Mouse (Mus musculus) thymus, adult 2 months (tissue): ENCODE data around the gene Shisa8. TPM values are rescaled to one million over a fixed set of nuclear protein-coding genes. Genes with fewer than 3 reads are reported as not detected.

ENCODE experiments used
- DNase-seq: peaks from one replicate; pipeline ENCODE4 v3.0.0; 2021
- H3K27ac ChIP-seq: fragments of 200-500 bp; 2 replicates; pipeline ENCODE4 v1.5.1; 2012; ENCODE audit warnings: low read length, control low read depth; ENCODE audit not compliant: control insufficient read depth, insufficient read depth
- H3K27me3 ChIP-seq: fragments of 200-500 bp; 2 replicates; pipeline ENCODE4 v1.6.1; 2012; ENCODE audit warnings: mild to moderate bottlenecking, low read length, moderate library complexity, mixed read lengths; ENCODE audit not compliant: control insufficient read depth, insufficient read depth
- H3K36me3 ChIP-seq: fragments of 200-500 bp; 2 replicates; pipeline ENCODE4 v1.6.1; 2012; ENCODE audit warnings: mild to moderate bottlenecking, low read length, moderate library complexity; ENCODE audit not compliant: control insufficient read depth, insufficient read depth
- H3K4me1 ChIP-seq: fragments of 200-500 bp; replicated peaks from 2 replicates; pipeline ENCODE4 v1.6.1; 2012; ENCODE audit warnings: low read length; ENCODE audit not compliant: control insufficient read depth, insufficient read depth
- H3K4me3 ChIP-seq: fragments of 200-500 bp; 2 replicates; pipeline ENCODE4 v1.5.1; 2012; ENCODE audit warnings: mild to moderate bottlenecking, low read length, control low read depth, moderate library complexity; ENCODE audit not compliant: control insufficient read depth, insufficient read depth
- CTCF ChIP-seq: fragments of 200-500 bp; IDR thresholded peaks from 2 replicates; pipeline ENCODE4 v1.5.1; 2012; ENCODE audit warnings: mild to moderate bottlenecking, control low read depth, low read length, moderate library complexity, borderline replicate concordance; ENCODE audit not compliant: control insufficient read depth, poor library complexity, insufficient read depth; ENCODE audit errors: extremely low read depth
- POLR2A ChIP-seq: fragments of 200-500 bp; IDR thresholded peaks from 2 replicates; pipeline ENCODE4 v1.6.1; 2012; ENCODE audit warnings: mild to moderate bottlenecking, low read length, control low read depth, moderate library complexity; ENCODE audit not compliant: control insufficient read depth, poor library complexity, insufficient read depth; ENCODE audit errors: extremely low read depth
- WGBS: fragments of 180-500 bp; shearing (Covaris S2); methylation state at CpG from one replicate; pipeline ENCODE4 v1.1.7; 2018; 5-methylcytosine and 5-hydroxymethylcytosine counted together
- polyA plus RNA-seq: library from polyadenylated mRNA; depleted of rRNA; stranded (reverse); fragments of >200 nt; gene quantifications from 2 replicates; pipeline ENCODE4 v1.2.3, GENCODE M21; 2012

Gene Shisa8
- polyA plus RNA-seq, 1 experiment, result 0.93 TPM

DNA sequence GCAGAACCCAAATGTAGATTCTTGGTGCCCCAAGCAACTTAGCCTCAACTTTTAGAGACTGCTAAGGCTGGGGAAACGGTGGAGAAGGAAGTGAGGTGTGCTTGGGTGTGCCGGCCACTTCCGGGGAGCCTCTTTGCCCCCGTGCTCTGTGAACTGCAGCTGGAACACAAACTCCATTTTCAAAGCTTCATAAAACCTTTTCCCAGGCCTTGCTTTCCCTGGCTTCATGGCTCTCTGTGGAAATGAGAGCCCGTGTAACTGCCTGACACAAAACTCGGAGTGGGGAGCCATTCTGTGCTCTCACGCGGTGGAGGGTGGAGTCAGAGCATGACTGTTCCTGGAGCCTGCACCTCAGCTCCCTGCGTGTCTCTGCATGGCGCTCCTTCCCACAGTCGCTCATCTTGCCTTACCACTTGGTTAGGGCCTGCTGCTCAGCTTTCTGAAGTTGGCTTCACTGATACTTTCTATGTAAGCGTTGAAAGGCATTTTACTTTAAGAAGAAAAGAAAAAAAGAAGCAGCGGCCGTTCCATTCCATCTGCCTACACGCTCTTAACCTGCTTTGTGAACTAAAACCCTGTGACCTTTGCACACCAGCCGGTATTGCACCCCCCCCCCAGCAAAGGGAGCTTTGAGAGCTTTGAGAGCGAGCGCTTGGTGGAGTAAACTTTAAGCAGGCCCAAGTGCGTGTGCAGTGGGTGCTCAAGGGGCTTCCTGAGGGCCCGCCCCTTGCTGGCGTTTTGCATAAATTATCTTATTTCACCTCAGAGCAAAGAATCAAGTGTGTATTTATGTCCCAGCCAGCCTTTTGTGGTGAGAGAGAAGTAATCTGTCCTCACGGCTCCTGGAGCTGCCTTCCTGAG lies 46.1 kb downstream of the Shisa8 start:
- H3K4me3 ChIP-seq, result peak overlapping the region; percentile 67
- H3K27me3 ChIP-seq, result no peaks in the 10 kb centered on the region
- WGBS, result 11% methylated on average over 22 of the region's 22 CpGs
- TF ChIP-seq POLR2A (peak; percentile 51; the same call in 1 of the 2 replicates), CTCF (no peak)
- peaks cover 51% of the 10 kb centered on the region for H3K4me1 ChIP-seq
- peak; percentile 70 for DNase-seq
- peak overlapping the region; percentile 100 for H3K27ac ChIP-seq
- H3K36me3 ChIP-seq, result 0 out of 2 replicates have a peak, but pooled peaks cover 7% of the 10 kb centered on the region

DNA sequence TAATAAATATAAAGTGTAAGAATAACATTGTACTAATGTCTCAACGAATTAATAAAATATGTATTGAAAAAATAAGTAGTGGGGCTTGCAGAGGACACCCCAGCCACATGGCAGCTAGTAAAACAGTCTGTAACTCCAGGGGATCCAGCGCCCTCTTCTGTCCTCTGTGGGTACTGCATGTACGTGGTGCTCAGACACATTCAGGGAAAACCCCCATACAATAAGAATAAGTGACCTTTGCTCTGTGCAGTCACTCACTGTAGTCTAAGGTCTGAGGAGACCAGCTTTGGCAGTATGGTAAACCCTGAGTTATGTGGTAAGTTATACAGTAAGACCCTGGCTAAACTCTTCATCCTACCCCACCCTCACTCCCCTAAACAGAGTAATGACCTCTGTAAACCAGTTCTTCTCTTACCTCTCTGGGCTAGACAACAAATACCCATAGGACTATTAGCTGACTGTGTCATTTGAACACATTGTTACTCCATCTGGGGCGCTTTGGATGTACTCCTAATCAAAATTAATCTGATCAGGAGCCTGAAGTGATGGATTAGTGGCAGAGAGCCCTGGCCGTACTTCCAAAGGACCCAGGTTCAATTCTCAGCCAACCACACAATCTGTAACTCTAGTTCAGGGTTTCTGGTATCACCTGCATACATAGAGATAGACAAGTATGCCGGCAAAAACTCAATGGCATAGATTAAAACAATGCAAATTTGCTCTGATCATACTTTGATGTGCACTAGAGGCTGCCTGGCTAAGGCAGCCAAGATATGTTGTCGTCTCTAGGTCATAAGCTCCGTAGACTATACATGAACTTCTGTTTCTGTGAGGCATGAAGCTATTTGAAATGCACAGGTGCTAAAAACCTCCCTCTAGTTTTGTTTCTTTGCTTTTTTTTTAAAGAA lies 47.0 kb downstream of the Shisa8 start:
- Histone ChIP-seq H3K27me3 (no peaks in the 10 kb centered on the region), H3K4me1 (peaks cover 59% of the 10 kb centered on the region), H3K4me3 (no peak overlapping the region), H3K36me3 (0 out of 2 replicates have a peak, but pooled peaks cover 7% of the 10 kb centered on the region), H3K27ac (peak overlapping the region; percentile 100)
- 24% methylated on average over 8 of the region's 8 CpGs for WGBS
- no peak for TF ChIP-seq POLR2A
- TF ChIP-seq CTCF, result no peak
- DNase-seq, result peak; percentile 90

DNA sequence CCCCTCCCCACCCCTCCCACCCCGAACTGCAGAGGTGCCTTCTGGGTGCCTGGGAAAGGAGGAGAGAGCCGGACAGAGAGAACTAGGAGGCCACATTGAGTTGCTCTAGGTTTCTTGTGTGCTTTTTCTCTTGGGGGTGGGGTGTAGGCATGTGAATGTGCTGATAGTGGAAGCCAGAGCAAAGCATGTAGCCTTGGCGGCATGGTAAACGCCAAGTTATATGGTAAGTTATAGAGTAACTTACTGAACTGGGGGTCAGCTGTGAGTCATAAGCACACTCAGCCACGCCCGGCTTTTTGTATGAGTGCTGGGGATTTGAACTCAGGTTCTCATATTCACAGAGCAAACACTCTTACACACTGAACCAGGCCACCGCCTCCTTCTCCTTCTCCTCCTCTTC lies 48.1 kb downstream of the Shisa8 start:
- H3K4me1 ChIP-seq, result peaks cover 69% of the 10 kb centered on the region
- no peaks in the 10 kb centered on the region for H3K27me3 ChIP-seq
- H3K4me3 ChIP-seq, result no peak overlapping the region
- peak overlapping the region; percentile 89; the same call in 1 of the 2 replicates for H3K27ac ChIP-seq
- WGBS, result 75% methylated on average over 7 of the region's 7 CpGs
- no peaks in the 10 kb centered on the region for H3K36me3 ChIP-seq
- TF ChIP-seq CTCF, result no peak
- no peak for TF ChIP-seq POLR2A
- DNase-seq, result no peak

DNA sequence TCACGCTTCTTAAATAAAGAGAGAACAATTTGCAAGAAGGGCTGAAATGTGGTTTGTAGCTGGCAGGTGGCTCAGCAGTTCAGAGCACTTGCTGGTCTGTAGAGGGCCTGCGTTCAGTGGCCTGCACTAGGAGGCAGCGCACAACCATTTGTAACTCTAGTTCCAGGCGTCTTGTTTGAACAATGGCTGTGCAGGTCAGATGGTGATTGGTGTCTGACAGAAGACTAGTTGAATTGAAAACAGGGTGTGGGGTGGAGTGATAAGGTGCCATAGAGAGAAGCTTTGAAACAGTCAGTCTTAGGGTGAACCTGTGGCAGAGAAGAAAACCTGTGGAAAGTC lies 48.6 kb downstream of the Shisa8 start:
- peak overlapping the region; percentile 89 for H3K27ac ChIP-seq
- peaks cover 72% of the 10 kb centered on the region for H3K4me1 ChIP-seq
- no peaks in the 10 kb centered on the region for H3K27me3 ChIP-seq
- H3K4me3 ChIP-seq, result no peak overlapping the region
- DNase-seq, result no peak
- TF ChIP-seq POLR2A (no peak), CTCF (no peak)
- H3K36me3 ChIP-seq, result no peaks in the 10 kb centered on the region
- 14% methylated on average over 4 of the region's 4 CpGs for WGBS

DNA sequence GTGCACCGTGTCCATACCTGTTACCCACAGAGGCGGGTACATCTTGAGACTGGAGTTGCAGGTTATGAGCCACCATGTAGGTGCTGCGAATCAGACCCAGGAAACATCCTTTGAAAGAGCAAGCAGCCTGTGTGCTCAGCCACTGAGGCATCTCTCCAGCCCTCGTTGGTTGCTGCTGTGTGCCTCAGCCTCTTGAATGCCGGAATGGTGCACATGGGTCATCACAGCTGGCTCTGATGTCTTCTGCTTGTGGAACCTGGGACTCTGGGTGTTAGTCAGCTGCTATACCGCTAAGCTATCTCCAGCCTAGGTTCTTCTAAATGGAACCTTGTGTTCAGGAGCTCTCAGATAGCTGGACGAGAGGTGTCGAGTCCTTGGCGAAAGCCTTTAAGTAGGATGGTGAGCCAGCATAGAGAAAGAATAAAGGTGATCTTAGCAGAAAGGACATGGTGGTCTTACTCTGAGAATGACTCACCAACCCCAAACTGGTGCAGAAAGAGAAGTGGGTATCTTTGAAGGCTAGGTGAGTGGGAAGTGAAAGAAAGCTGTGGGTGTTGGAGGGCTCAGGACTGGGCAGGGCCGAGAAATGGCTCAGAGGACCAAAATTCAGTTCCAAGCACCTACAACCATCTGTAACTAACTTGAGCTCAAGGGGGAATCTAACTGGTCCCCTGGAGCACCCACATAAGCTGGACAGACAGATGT lies 49.1 kb downstream of the Shisa8 start:
- Histone ChIP-seq H3K27me3 (no peaks in the 10 kb centered on the region), H3K27ac (peak overlapping the region; percentile 89), H3K36me3 (no peaks in the 10 kb centered on the region), H3K4me1 (peaks cover 71% of the 10 kb centered on the region), H3K4me3 (no peak overlapping the region)
- DNase-seq, result no peak
- 46% methylated on average over 10 of the region's 10 CpGs for WGBS
- TF ChIP-seq CTCF (0 out of 2 replicates have a peak, but pooled peaks have one; percentile 26), POLR2A (no peak)
